Mouse (Mus musculus) neural tube, embryonic 11.5 days (tissue): ENCODE results near the gene Ppid. TPM values are rescaled to one million over a fixed set of nuclear protein-coding genes. Genes with fewer than 3 reads are reported as not detected.
A peak's percentile ranks its signal among the peaks of the same experiment; 100 is the strongest.

Experiments used
- ATAC-seq: fragments of 200-750 bp; cut with Nextera tagmentation; 2 replicates; pipeline ENCODE4 v1.8.0; 2017; ENCODE audit warnings: moderate number of reproducible peaks, mild to moderate bottlenecking, moderate TSS enrichment, moderate library complexity; ENCODE audit not compliant: insufficient read depth, low FRiP score, low TSS enrichment
- DNase-seq: peaks from one replicate; pipeline ENCODE4 v3.0.0-alpha.2; 2015; ENCODE audit warnings: low spot score
- H3K27ac ChIP-seq: fragments of 300-500 bp; sonication (generic); 2 replicates; pipeline ENCODE4 v1.5.1; 2014; ENCODE audit warnings: low read depth, mild to moderate bottlenecking, low read length
- H3K27me3 ChIP-seq: fragments of 300-500 bp; sonication (generic); 2 replicates; pipeline ENCODE4 v1.6.1; 2014; ENCODE audit warnings: mild to moderate bottlenecking, low read length, mixed read lengths; ENCODE audit not compliant: control insufficient read depth, insufficient read depth
- H3K36me3 ChIP-seq: fragments of 300-500 bp; sonication (generic); 2 replicates; pipeline ENCODE4 v1.6.1; 2014; ENCODE audit warnings: mild to moderate bottlenecking, low read length, moderate library complexity, mixed read lengths; ENCODE audit not compliant: control insufficient read depth, insufficient read depth
- H3K4me1 ChIP-seq: fragments of 300-500 bp; sonication (generic); 2 replicates; pipeline ENCODE4 v1.6.1; 2014; ENCODE audit warnings: low read length, mixed read lengths; ENCODE audit not compliant: control insufficient read depth, insufficient read depth
- H3K4me2 ChIP-seq: fragments of 300-500 bp; sonication (generic); 2 replicates; pipeline ENCODE4 v1.6.1; 2014; ENCODE audit warnings: low read depth, mild to moderate bottlenecking, moderate library complexity
- H3K4me3 ChIP-seq: fragments of 300-500 bp; sonication (generic); 2 replicates; pipeline ENCODE4 v1.5.1; 2014; ENCODE audit warnings: low read depth, low read length
- H3K9ac ChIP-seq: fragments of 300-500 bp; sonication (generic); 2 replicates; pipeline ENCODE4 v1.6.1; 2014; ENCODE audit warnings: mild to moderate bottlenecking, low read length
- H3K9me3 ChIP-seq: fragments of 300-500 bp; sonication (generic); 2 replicates; pipeline ENCODE4 v1.6.1; 2016; ENCODE audit warnings: low read length; ENCODE audit not compliant: control insufficient read depth
- WGBS: fragments of 180-500 bp; shearing (Covaris S2); extraction: QIAGEN DNeasy Blood & Tissue Kit; methylation state at CpG from one replicate; pipeline ENCODE4 v1.1.7; 2014; 5-methylcytosine and 5-hydroxymethylcytosine counted together
- polyA plus RNA-seq: library from polyadenylated mRNA; unstranded; fragments of >200 nt; fragmentation: Nextera tagmentation; extraction: Ambion mirVana; gene quantifications from 2 replicates; pipeline ENCODE4 v1.2.1, GENCODE M21; 2014

Ppid gene
- 208 and 209 TPM in 2 replicates for polyA plus RNA-seq

GRCm38 (mm10) chr3:79590863-79591792 lies at the start of gene Ppid:
Ppid (plus strand) TSS chr3:79591342.
- no peaks in the 10 kb centered on the region for H3K27me3 ChIP-seq
- peak within 1 kb of the TSS; percentile 89 for H3K9ac ChIP-seq
- H3K4me2 ChIP-seq: peak within 1 kb of the TSS; percentile 81
- no peaks in the 10 kb centered on the region for H3K9me3 ChIP-seq
- ATAC-seq (peak; percentile 79), DNase-seq (peak; percentile 88)
- H3K27ac ChIP-seq: peak within 1 kb of the TSS; percentile 70
- H3K4me1 ChIP-seq: peaks cover 6% of the 10 kb centered on the region; the same call in 1 of the 2 replicates
- 3% methylated on average over 63 of the region's 63 CpGs for WGBS
- H3K36me3 ChIP-seq: no peaks in the 10 kb centered on the region; the same call in none of the 2 replicates
- peak within 1 kb of the TSS; percentile 82 for H3K4me3 ChIP-seq

GRCm38 (mm10) chr3:79542585-79542984 lies 48.6 kb upstream of the Ppid start:
- WGBS: 30% methylated on average over 6 of the region's 6 CpGs
- H3K4me1 ChIP-seq: no peaks in the 10 kb centered on the region
- no peak overlapping the region for H3K9ac ChIP-seq
- no peaks in the 10 kb centered on the region for H3K36me3 ChIP-seq
- DNase-seq (no peak), ATAC-seq (no peak)
- H3K9me3 ChIP-seq: no peaks in the 10 kb centered on the region
- no peaks in the 10 kb centered on the region for H3K27me3 ChIP-seq
- H3K4me2 ChIP-seq: no peak overlapping the region
- no peak overlapping the region for H3K27ac ChIP-seq
- H3K4me3 ChIP-seq: no peak overlapping the region

GRCm38 (mm10) chr3:79548681-79549437 lies 42.3 kb upstream of the Ppid start:
- H3K4me3 ChIP-seq: no peak overlapping the region
- DNase-seq (no peak), ATAC-seq (no peak)
- no peaks in the 10 kb centered on the region for H3K9me3 ChIP-seq
- no peaks in the 10 kb centered on the region for H3K36me3 ChIP-seq
- no peak overlapping the region for H3K27ac ChIP-seq
- no peak overlapping the region for H3K4me2 ChIP-seq
- no peak overlapping the region for H3K9ac ChIP-seq
- 85% methylated on average over 17 of the region's 17 CpGs for WGBS
- H3K4me1 ChIP-seq: no peaks in the 10 kb centered on the region
- H3K27me3 ChIP-seq: no peaks in the 10 kb centered on the region

GRCm38 (mm10) chr3:79549751-79550393 lies 41.3 kb upstream of the Ppid start:
- ATAC-seq: no peak
- H3K9ac ChIP-seq: no peak overlapping the region
- H3K4me1 ChIP-seq: no peaks in the 10 kb centered on the region
- H3K4me3 ChIP-seq: no peak overlapping the region
- no peaks in the 10 kb centered on the region for H3K9me3 ChIP-seq
- no peak overlapping the region for H3K27ac ChIP-seq
- WGBS: 96% methylated on average over 8 of the region's 8 CpGs
- H3K27me3 ChIP-seq: no peaks in the 10 kb centered on the region
- no peak for DNase-seq
- H3K36me3 ChIP-seq: no peaks in the 10 kb centered on the region
- H3K4me2 ChIP-seq: no peak overlapping the region

- H3K4me2 ChIP-seq: no peak overlapping the region
- no peak overlapping the region for H3K27ac ChIP-seq
- H3K36me3 ChIP-seq: no peaks in the 10 kb centered on the region
- ATAC-seq (no peak), DNase-seq (no peak)
- H3K4me1 ChIP-seq: no peaks in the 10 kb centered on the region
- H3K9me3 ChIP-seq: no peaks in the 10 kb centered on the region
- no peak overlapping the region for H3K9ac ChIP-seq
- WGBS: 91% methylated on average over 10 of the region's 10 CpGs
- no peaks in the 10 kb centered on the region for H3K27me3 ChIP-seq
- H3K4me3 ChIP-seq: no peak overlapping the region
Measured at GRCm38 (mm10) chr3:79551826-79552552, 39.2 kb upstream of the Ppid start.

- H3K9me3 ChIP-seq: no peaks in the 10 kb centered on the region
- no peak overlapping the region for H3K27ac ChIP-seq
- ATAC-seq: no peak
- H3K4me1 ChIP-seq: no peaks in the 10 kb centered on the region
- no peaks in the 10 kb centered on the region for H3K27me3 ChIP-seq
- no peak for DNase-seq
- no peak overlapping the region for H3K4me3 ChIP-seq
- WGBS: 93% methylated on average over 3 of the region's 3 CpGs
- no peak overlapping the region for H3K4me2 ChIP-seq
- H3K9ac ChIP-seq: no peak overlapping the region
- H3K36me3 ChIP-seq: no peaks in the 10 kb centered on the region
Measured at GRCm38 (mm10) chr3:79553779-79554178, 37.4 kb upstream of the Ppid start.

- ATAC-seq: no peak
- no peaks in the 10 kb centered on the region for H3K4me1 ChIP-seq
- no peaks in the 10 kb centered on the region for H3K36me3 ChIP-seq
- 90% methylated on average over 6 of the region's 6 CpGs for WGBS
- H3K27ac ChIP-seq: no peak overlapping the region
- no peaks in the 10 kb centered on the region for H3K27me3 ChIP-seq
- DNase-seq: no peak
- H3K9ac ChIP-seq: no peak overlapping the region
- no peaks in the 10 kb centered on the region for H3K9me3 ChIP-seq
- no peak overlapping the region for H3K4me2 ChIP-seq
- no peak overlapping the region for H3K4me3 ChIP-seq
Measured at GRCm38 (mm10) chr3:79555061-79555460, 36.1 kb upstream of the Ppid start.
